Mouse (Mus musculus): ENCODE measurements around the gene Slc7a1. TPM values are rescaled to one million over a fixed set of nuclear protein-coding genes. Genes with fewer than 3 reads are reported as not detected.

The Slc7a1 gene
- polyA plus RNA-seq, 1 experiment from 2014 or later = 40.0 TPM

GRCm38 (mm10) chr5:148302968-148303367 lies 96.7 kb downstream of the Slc7a1 start:
- H3K9ac ChIP-seq (replicated peaks) = no peak overlapping the region
- H3K4me2 ChIP-seq = no peak overlapping the region
- H3K27ac ChIP-seq (replicated peaks) = no peak overlapping the region
- no peaks in the 10 kb centered on the region for H3K9me3 ChIP-seq (replicated peaks)
- no peaks in the 10 kb centered on the region for H3K4me1 ChIP-seq
- 79% methylated on average over 11 of the region's 11 CpGs for WGBS
- no peak for ATAC-seq (ENCODE audit: low FRiP score)
- no peaks in the 10 kb centered on the region for H3K27me3 ChIP-seq (replicated peaks)
- no peak overlapping the region for H3K4me3 ChIP-seq (replicated peaks)
- H3K36me3 ChIP-seq = peaks cover 46% of the 10 kb centered on the region

GRCm38 (mm10) chr5:148293346-148293745 lies 106.4 kb downstream of the Slc7a1 start:
- Histone ChIP-seq H3K9me3 (replicated peaks) (no peaks in the 10 kb centered on the region), H3K36me3 (peaks cover 40% of the 10 kb centered on the region), H3K4me1 (0 out of 2 replicates have a peak, but pooled peaks cover 5% of the 10 kb centered on the region), H3K4me2 (no peak overlapping the region), H3K27ac (replicated peaks) (no peak overlapping the region), H3K9ac (replicated peaks) (no peak overlapping the region), H3K4me3 (replicated peaks) (no peak overlapping the region), H3K27me3 (replicated peaks) (no peaks in the 10 kb centered on the region)
- WGBS = 87% methylated on average over 7 of the region's 7 CpGs
- no peak for ATAC-seq (ENCODE audit: low FRiP score)

DNA sequence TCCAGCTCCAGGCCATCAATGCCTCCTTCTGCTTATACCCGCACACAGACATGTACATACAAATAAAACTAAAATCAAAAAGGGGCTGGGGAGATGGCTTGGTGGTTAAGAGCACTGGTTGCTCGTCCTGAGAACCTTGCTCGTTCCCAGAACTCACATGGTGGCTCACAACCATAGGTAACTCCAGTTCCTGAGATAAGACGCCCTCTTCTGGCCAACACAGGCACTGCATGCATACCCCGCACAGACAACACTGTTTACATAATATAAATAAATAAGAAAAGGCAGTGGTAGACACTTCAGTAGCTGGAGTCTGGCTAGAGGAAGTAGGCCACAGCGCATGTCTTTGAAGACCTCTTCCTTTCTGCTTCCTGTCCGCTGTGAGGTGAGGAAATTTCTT lies 106.8 kb downstream of the Slc7a1 start:
- 82% methylated on average over 7 of the region's 7 CpGs for WGBS
- H3K4me2 ChIP-seq = no peak overlapping the region
- H3K9ac ChIP-seq (replicated peaks) = no peak overlapping the region
- peaks cover 35% of the 10 kb centered on the region for H3K36me3 ChIP-seq
- no peaks in the 10 kb centered on the region for H3K9me3 ChIP-seq (replicated peaks)
- no peak overlapping the region for H3K27ac ChIP-seq (replicated peaks)
- H3K4me1 ChIP-seq = 0 out of 2 replicates have a peak, but pooled peaks cover 5% of the 10 kb centered on the region
- no peaks in the 10 kb centered on the region for H3K27me3 ChIP-seq (replicated peaks)
- ATAC-seq (ENCODE audit: low FRiP score) = no peak
- H3K4me3 ChIP-seq (replicated peaks) = no peak overlapping the region

GRCm38 (mm10) chr5:148289951-148290350 lies 109.8 kb downstream of the Slc7a1 start:
- no peaks in the 10 kb centered on the region for H3K27me3 ChIP-seq (replicated peaks)
- H3K4me1 ChIP-seq = 0 out of 2 replicates have a peak, but pooled peaks cover 5% of the 10 kb centered on the region
- H3K9me3 ChIP-seq (replicated peaks) = no peaks in the 10 kb centered on the region
- no peak overlapping the region for H3K9ac ChIP-seq (replicated peaks)
- ATAC-seq (ENCODE audit: low FRiP score) = peak; percentile 41; the same call in 1 of the 2 replicates
- WGBS = 29% methylated on average over 7 of the region's 7 CpGs
- peaks cover 22% of the 10 kb centered on the region for H3K36me3 ChIP-seq
- H3K4me3 ChIP-seq (replicated peaks) = no peak overlapping the region
- no peak overlapping the region for H3K27ac ChIP-seq (replicated peaks)
- no peak overlapping the region for H3K4me2 ChIP-seq

DNA sequence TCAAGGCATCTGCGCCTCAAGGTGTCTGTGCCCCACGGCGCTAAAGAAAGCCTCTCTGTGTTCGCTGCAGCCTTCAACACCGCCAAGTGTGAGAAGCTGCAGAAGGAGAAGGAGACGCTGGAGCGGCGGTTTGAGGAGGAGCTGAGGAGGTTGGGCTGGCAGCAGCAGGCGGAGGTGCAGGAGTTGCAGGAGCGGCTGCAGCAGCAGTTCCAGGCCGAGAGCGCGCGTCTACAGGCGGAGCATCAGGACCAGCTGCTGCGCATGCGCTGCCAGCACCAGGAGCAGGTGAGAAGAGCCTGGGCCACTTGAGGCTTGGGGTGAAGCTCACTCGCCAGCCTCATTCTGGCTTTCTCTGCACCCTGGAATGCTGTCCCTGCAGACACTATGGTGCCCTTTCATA lies 110.9 kb downstream of the Slc7a1 start:
- no peak overlapping the region for H3K9ac ChIP-seq (replicated peaks)
- WGBS = 79% methylated on average over 18 of the region's 18 CpGs
- H3K27ac ChIP-seq (replicated peaks) = no peak overlapping the region
- H3K27me3 ChIP-seq (replicated peaks) = no peaks in the 10 kb centered on the region
- 0 out of 2 replicates have a peak, but pooled peaks cover 5% of the 10 kb centered on the region for H3K4me1 ChIP-seq
- H3K9me3 ChIP-seq (replicated peaks) = no peaks in the 10 kb centered on the region
- ATAC-seq (ENCODE audit: low FRiP score) = no peak
- H3K4me3 ChIP-seq (replicated peaks) = no peak overlapping the region
- no peak overlapping the region for H3K4me2 ChIP-seq
- H3K36me3 ChIP-seq = peaks cover 20% of the 10 kb centered on the region

- no peaks in the 10 kb centered on the region for H3K9me3 ChIP-seq (replicated peaks)
- H3K27me3 ChIP-seq (replicated peaks) = no peaks in the 10 kb centered on the region
- H3K4me3 ChIP-seq (replicated peaks) = no peak overlapping the region
- 96% methylated on average over 5 of the region's 5 CpGs for WGBS
- H3K4me1 ChIP-seq = 0 out of 2 replicates have a peak, but pooled peaks cover 7% of the 10 kb centered on the region
- no peak overlapping the region for H3K27ac ChIP-seq (replicated peaks)
- no peak overlapping the region for H3K9ac ChIP-seq (replicated peaks)
- no peak for ATAC-seq (ENCODE audit: low FRiP score)
- peaks cover 14% of the 10 kb centered on the region for H3K36me3 ChIP-seq
- H3K4me2 ChIP-seq = no peak overlapping the region
Measured at GRCm38 (mm10) chr5:148287529-148287928, 112.2 kb downstream of the Slc7a1 start.

DNA sequence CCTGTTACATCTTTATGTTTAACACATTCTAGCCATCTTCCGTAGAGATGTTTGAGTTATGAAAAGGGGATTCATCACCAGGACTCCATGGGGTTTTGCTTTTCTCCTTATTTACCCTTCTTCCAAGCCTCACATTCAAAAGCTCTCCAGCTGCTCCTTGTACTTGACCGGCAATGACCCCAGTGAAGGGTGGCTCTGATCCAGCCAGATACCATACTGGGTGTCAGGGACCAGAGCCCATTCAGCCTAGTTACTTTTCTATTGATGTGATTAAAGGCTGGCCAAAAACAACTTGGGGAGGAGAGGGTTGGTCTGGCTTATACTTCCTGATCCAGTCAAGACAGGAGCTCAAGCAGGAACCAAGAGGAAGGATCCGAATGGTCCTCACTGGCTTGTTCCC lies 116.1 kb downstream of the Slc7a1 start:
- H3K4me1 ChIP-seq = 0 out of 2 replicates have a peak, but pooled peaks cover 2% of the 10 kb centered on the region
- no peaks in the 10 kb centered on the region for H3K27me3 ChIP-seq (replicated peaks)
- no peak overlapping the region for H3K27ac ChIP-seq (replicated peaks)
- no peak for ATAC-seq (ENCODE audit: low FRiP score)
- WGBS = 82% methylated on average over 3 of the region's 3 CpGs
- no peak overlapping the region for H3K4me2 ChIP-seq
- peaks cover 3% of the 10 kb centered on the region; the same call in 1 of the 2 replicates for H3K36me3 ChIP-seq
- H3K9ac ChIP-seq (replicated peaks) = no peak overlapping the region
- no peak overlapping the region for H3K4me3 ChIP-seq (replicated peaks)
- H3K9me3 ChIP-seq (replicated peaks) = no peaks in the 10 kb centered on the region

GRCm38 (mm10) chr5:148283177-148283576 lies 116.5 kb downstream of the Slc7a1 start:
- peaks cover 5% of the 10 kb centered on the region; the same call in 1 of the 2 replicates for H3K36me3 ChIP-seq
- H3K27me3 ChIP-seq (replicated peaks) = no peaks in the 10 kb centered on the region
- no peak for ATAC-seq (ENCODE audit: low FRiP score)
- no peak overlapping the region for H3K4me2 ChIP-seq
- no peak overlapping the region for H3K9ac ChIP-seq (replicated peaks)
- no peak overlapping the region for H3K4me3 ChIP-seq (replicated peaks)
- 0 out of 2 replicates have a peak, but pooled peaks cover 2% of the 10 kb centered on the region for H3K4me1 ChIP-seq
- 87% methylated on average over 2 of the region's 2 CpGs for WGBS
- 0 out of 2 replicates have a peak overlapping the region, but pooled peaks have one; percentile 37 for H3K27ac ChIP-seq (replicated peaks)
- no peaks in the 10 kb centered on the region for H3K9me3 ChIP-seq (replicated peaks)

DNA sequence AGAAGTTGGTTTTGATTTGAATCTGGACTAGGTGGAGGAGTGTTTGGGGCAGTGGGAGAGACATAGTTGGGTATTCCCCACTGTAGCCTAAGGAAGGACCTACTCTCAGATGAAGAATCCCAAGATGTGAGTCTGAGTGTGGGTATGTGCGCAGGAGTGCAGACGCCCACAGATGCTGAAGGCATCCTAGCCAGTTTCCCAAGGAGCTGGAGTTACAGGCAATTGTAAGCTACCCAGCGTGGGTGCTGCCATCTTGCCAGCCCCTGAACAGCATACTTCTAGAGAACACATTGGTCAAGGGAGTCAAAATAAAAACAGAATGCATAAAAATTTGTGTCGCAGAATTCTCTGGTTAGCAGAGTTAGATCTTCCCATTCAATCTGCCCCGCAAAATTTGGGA lies 117.1 kb downstream of the Slc7a1 start:
- Histone ChIP-seq H3K9me3 (replicated peaks) (no peaks in the 10 kb centered on the region), H3K36me3 (peaks cover 7% of the 10 kb centered on the region; the same call in 1 of the 2 replicates), H3K4me3 (replicated peaks) (no peak overlapping the region), H3K27me3 (replicated peaks) (no peaks in the 10 kb centered on the region), H3K9ac (replicated peaks) (no peak overlapping the region), H3K27ac (replicated peaks) (0 out of 2 replicates have a peak overlapping the region, but pooled peaks have one; percentile 37), H3K4me1 (0 out of 2 replicates have a peak, but pooled peaks cover 2% of the 10 kb centered on the region), H3K4me2 (no peak overlapping the region)
- ATAC-seq (ENCODE audit: low FRiP score) = no peak
- 94% methylated on average over 5 of the region's 5 CpGs for WGBS

- H3K36me3 ChIP-seq = peaks cover 7% of the 10 kb centered on the region; the same call in 1 of the 2 replicates
- 83% methylated on average over 6 of the region's 6 CpGs for WGBS
- H3K4me3 ChIP-seq (replicated peaks) = no peak overlapping the region
- H3K9me3 ChIP-seq (replicated peaks) = no peaks in the 10 kb centered on the region
- ATAC-seq (ENCODE audit: low FRiP score) = no peak
- H3K27ac ChIP-seq (replicated peaks) = no peak overlapping the region
- H3K4me2 ChIP-seq = no peak overlapping the region
- H3K9ac ChIP-seq (replicated peaks) = no peak overlapping the region
- 0 out of 2 replicates have a peak, but pooled peaks cover 2% of the 10 kb centered on the region for H3K4me1 ChIP-seq
- H3K27me3 ChIP-seq (replicated peaks) = no peaks in the 10 kb centered on the region
Measured at GRCm38 (mm10) chr5:148282093-148282492, 117.6 kb downstream of the Slc7a1 start.

DNA sequence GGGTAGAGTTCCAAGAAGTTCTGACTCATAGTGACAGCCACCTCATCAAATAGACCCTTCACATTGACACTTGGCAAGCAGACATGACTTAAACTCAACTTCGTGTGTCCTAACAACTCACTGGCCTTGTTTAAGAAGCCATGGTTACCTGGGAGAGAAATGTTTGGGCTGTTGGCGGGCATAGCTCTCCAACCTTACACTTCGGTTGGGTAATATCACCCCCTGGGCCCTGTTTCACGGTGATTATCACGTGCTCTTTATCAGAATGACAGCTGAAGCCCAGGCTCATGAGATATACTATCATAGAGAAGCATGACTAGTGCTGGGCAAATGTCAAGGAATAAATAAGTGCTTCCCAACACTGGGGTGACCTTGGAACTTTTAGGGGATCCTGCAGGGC lies 119.4 kb downstream of the Slc7a1 start:
- H3K36me3 ChIP-seq = peaks cover 7% of the 10 kb centered on the region; the same call in 1 of the 2 replicates
- no peak overlapping the region for H3K27ac ChIP-seq (replicated peaks)
- 0 out of 2 replicates have a peak, but pooled peaks cover 2% of the 10 kb centered on the region for H3K4me1 ChIP-seq
- WGBS = 84% methylated on average over 5 of the region's 5 CpGs
- no peak for ATAC-seq (ENCODE audit: low FRiP score)
- H3K4me3 ChIP-seq (replicated peaks) = no peak overlapping the region
- no peaks in the 10 kb centered on the region for H3K9me3 ChIP-seq (replicated peaks)
- no peak overlapping the region for H3K4me2 ChIP-seq
- no peak overlapping the region for H3K9ac ChIP-seq (replicated peaks)
- H3K27me3 ChIP-seq (replicated peaks) = no peaks in the 10 kb centered on the region

DNA sequence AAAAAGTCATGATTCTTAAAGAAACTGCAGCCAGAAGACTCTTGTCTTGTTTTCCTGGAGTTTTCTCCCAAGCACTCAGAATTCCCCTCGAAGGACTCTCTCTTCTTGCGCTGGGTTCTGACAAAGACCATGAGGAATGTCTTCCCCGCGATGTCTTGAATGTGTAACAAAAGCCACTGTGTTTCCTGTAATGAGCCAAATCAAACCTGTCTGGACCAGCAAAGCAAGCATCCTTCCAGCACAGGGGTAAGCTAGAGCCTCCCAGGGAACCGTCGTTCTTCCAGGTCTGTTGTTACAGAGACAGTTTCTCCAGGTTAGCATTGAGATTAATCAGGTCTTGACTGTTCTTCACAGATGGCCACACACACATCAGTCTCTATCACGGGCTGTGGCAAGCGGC lies 121.5 kb downstream of the Slc7a1 start:
- Histone ChIP-seq H3K27me3 (replicated peaks) (no peaks in the 10 kb centered on the region), H3K4me1 (no peaks in the 10 kb centered on the region), H3K4me2 (no peak overlapping the region), H3K36me3 (peaks cover 7% of the 10 kb centered on the region; the same call in 1 of the 2 replicates), H3K27ac (replicated peaks) (no peak overlapping the region), H3K9ac (replicated peaks) (no peak overlapping the region), H3K9me3 (replicated peaks) (no peaks in the 10 kb centered on the region), H3K4me3 (replicated peaks) (no peak overlapping the region)
- 85% methylated on average over 8 of the region's 8 CpGs for WGBS
- ATAC-seq (ENCODE audit: low FRiP score) = no peak
